Mouse (Mus musculus) olfactory bulb, adult 2 months (tissue): ENCODE measurements around the gene Lypla2.

ENCODE experiments used
- CTCF ChIP-seq: fragments of 200-500 bp; IDR thresholded peaks from 2 replicates; pipeline ENCODE4 v1.5.1; 2012; ENCODE audit warnings: low read depth, mild to moderate bottlenecking, low read length, moderate library complexity; ENCODE audit not compliant: insufficient read depth
- POLR2A ChIP-seq: fragments of 200-500 bp; IDR thresholded peaks from 2 replicates; pipeline ENCODE4 v1.6.1; 2012; ENCODE audit warnings: mild to moderate bottlenecking, low read depth, low read length, moderate library complexity; ENCODE audit not compliant: insufficient read depth

- TF ChIP-seq CTCF (no peak), POLR2A (no peak)
These were observed 43.0 kb downstream of the Lypla2 start for GRCm38 (mm10) chr4:135929405-135929804.
